Mouse (Mus musculus) A20 (cell line): ENCODE measurements at regions not wholly inside any gene's neighbourhood (a gene's known extent, or its start where the extent isn't known, plus 50 kb on each side); places are given as distances from the start of the nearest gene placed in this dataset.

Source experiments
- DNase-seq: peaks from one replicate; pipeline ENCODE4 v3.0.0-alpha.2; 2011; ENCODE audit warnings: low read depth, low spot score

DNA sequence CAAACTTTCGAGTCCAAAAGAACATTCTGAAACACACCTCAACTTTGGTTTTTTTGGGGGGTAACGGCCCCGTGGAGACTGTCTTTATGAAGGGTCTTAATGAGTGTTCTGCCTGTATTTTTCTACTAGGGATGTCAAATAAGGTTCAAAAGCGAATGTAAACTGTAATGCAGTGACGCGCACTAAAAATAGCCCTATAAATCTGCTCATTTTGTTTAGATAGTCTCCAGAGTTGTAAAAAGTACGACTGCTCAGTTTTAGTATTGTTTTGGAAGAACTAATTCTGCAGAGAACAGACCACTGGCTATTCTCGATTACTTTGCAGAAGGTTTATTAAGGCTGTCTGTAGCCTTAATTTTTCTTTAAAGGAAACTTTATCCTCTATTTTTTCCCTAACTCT, 68.6 kb upstream of the BC052040 start:
- DNase-seq = no peak

DNA sequence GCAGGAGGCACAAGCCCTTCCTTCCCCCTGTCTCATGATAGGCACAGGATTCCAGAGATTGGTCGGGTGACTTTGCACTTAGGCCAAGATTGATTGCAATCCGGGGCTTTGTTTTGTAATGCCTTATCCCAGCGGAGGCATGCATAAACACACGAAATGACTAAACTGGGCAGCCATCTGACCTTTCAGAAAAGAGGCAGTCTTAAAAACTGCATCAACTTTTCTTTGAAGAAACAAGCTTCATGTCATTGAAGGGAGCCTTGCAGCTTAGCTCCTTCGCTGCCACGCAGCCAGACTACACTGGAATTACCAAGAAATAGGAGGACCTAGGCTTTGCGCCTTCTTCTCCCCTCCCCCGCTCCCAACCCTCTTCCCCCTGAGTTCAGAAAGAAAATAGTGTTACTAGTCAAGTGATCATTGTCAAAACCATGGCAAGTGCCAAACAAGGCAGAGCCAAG, 67.7 kb upstream of the BC052040 start:
- no peak for DNase-seq

DNA sequence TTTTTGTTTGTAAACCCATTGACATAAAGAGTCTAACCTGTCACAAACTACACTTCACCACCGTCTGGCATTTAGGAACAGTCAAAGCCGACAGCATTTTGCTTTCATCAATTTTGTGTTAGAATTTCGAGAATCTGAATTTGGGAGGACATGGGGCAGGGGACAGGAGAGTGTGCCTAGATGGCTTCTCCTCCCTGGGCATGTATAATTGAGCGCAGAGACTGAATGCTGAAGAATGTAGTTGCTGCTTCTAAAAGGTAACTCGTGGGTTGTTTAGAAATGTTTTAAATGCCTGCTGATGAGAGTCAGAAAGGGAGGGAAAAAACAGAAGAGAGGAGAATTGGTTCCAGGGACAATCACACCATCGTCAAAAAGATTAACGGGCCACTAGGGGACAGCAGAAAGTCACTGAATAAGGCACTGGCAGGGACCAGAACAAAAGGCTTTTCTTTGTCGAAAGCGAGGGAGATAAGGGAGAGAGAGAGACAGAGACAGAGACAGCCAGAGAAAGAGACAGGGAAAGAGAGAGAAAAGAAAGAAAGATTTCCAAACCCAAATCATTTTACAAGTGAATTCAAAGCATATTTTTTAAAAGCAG, 66.6 kb upstream of the BC052040 start:
- DNase-seq = peak; percentile 20

DNA sequence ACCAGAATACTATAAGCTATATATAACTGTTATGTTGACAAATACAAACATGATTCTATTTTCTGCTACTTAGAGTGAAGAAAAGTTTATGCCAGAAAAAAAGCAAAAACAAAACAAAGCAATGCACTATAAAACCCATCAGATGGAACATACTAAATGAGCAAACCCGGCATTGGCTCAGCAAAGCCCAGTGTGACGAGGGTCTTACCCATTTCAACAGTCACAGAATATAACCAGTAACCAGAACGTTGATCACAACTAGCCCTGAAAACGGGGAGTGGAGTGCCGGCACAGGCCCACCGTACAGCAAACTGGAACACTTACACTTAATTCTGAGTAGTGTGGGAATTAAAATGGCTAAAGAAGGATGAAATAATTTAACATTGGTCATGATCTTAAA, 66.0 kb upstream of the BC052040 start:
- DNase-seq = no peak

DNA sequence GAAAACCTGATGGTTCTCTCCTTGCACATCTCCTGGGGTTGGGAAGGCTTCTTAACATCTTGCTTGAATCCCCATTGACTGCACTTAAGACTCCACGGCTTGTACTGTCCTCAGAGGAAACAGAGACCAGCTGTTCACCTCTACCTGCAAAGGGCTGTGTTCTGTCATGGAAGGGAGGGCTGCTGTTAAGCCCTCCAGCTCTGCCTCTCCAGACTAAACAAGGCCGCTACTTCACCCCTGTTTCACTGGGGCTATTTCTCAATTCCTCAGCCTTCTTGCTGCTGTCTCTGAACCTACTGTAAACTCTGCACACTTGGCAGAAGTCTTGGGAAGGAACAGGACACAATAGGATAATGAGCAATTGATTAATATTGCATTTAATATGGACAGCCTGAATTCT, 64.7 kb upstream of the BC052040 start:
- DNase-seq = no peak

DNA sequence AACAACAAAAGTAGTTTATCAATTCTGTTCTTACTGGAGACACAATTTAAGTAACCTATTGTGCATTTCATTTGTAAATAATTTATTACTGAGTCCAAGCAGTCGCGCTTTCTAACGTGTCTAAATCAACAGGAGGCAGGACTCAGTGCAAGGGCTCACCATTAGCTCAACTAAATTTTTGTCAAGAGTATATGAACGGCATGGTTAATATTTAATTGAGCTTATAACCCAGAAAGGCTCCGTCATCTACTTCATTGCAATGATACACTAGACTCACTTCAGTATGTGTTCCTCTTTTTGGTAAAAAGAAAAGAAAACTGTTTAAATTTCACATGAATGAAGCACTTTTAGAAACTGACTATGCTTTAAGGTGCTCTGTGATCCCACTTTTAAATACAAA, 61.5 kb upstream of the BC052040 start:
- DNase-seq = no peak

DNA sequence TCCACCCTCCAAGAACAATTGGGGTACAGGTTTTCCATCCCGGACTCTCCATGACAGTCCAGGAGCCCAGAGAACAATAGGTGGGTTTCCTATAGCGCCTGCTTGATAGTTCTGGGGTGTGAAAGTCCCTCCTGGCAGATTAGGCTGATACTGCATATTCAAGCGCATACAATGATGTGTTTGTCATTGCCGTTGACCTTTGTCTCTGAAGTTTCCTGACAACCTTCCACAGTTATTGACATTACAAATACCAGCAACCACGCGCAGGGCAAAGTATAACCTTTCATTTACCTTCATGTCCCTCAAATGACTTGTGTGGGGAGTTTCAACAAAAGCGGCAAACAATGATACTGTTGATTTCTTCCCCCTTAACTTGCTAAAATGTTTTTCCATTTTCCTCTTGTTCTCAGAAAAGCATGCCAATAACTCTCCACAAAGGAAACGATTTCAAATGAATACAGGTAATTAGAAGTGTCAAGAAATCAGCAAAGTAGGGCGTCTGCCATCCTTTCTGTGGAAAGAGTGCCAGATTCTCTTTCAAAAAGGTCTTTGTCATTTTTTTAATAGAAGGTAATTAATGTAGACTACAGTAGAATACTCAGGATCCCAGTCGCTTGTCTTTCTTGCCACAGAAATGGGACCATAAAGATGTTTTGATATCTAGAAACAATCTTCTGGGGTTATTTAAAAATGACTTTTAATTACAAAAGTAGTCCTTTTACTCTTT, 60.9 kb upstream of the BC052040 start:
- DNase-seq = no peak

DNA sequence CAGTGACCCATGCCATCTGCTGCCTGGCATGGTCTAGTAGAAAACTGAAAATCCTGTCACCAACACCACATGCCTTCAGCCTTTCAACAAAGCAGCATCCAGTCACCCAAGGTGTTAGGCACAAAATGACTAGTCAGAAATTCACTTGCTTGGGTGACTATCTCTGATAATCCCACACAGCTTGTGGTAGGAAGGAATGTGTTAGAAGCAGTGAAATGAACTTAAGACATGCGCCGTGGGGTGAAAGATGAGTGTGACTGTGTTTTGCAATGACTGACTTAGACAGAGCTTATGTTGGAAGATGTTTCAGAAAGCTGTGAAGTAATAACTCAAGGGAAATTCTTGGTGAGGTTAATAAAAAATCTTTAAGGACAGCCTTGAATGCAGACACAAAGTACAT, 51.6 kb upstream of the BC052040 start:
- DNase-seq = no peak
